Mouse (Mus musculus) urinary bladder, postnatal 10 days (tissue): ENCODE data around the gene Gm42669.

Experiments
- DNase-seq: peaks from one replicate; pipeline ENCODE4 v3.0.0; 2022; ENCODE audit warnings: low spot score

Gm42669 gene

DNA sequence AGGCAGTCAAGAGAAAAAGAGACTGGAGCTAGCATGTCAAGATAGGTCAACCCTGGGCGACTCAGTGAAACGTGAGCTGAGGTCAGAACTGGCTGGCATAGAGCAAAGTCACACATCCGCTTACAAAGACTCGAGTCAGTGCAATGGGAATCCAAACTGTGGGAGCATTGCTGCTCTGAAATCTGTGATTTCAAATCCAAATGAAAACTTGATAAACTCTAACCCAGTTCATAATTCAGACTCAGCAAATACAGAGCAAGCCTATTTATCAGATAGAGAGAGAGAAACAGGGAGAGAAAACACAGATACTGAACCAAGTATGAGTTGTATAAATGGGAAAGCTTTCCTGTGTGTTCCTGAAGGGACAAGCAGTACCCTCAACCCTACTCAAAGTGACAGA lies at the start of gene Gm42669:
Gene Gm42669, plus strand, starts transcription at position 301 of the 400 bp plus-strand sequence.
- no peak for DNase-seq

- DNase-seq = no peak
Measured at GRCm38 (mm10) chr5:107462147-107463076, 45.0 kb upstream of the Gm42669 start.

DNA sequence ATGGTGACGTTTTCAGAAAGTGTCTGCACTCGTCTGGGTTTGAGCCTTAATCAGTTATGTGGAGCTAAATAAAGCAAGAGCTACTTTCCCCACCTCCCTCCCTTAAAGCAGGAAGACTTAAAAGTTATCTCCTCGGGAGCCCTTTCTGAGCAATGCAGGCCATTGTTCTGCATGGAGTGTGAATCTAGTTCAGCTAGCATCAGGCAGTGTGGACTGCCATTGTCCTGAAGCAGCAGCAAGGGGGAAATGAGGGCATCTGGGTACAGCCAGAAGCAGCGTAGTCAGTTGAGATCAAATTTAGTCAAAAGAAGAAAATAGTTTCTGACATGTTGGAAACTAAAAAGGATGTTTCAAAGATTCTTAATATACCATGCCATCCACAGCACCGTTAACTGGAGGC lies 40.9 kb upstream of the Gm42669 start:
- no peak for DNase-seq

GRCm38 (mm10) chr5:107467098-107467497 lies 40.3 kb upstream of the Gm42669 start:
- no peak for DNase-seq

DNA sequence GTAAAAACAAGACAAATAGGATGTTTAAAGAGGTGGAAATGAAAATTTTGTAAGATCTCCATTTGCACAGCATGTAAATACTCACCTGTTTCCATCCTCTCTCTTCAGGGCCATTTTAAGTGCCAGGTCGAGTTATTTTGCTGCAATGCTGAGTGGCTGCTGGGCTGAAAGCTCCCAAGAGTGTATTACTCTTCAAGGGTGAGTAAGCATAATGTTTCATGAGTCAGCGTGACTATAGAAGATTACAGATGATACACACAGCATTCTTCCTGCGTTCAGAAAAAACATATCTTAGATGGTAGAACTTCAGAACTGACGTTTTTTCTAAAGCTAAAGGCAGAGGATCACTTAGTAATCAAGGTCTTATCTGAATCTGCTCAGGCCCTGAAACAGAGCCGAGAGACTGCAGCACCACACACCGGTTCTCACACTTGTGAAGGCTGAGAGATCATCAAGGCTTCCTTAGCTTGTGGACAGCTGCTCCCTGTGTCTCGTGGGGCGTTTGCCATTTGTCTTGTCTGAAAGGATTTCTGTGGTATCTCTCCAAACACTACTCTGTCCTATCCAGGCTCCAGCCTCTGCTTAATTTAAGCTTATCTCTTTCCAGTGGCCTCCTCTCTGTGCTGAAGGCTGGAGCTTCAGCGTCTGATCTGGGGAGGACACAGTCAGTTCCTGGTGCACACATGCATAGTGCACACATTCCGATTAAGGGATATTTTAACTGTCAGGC lies 36.7 kb upstream of the Gm42669 start:
- DNase-seq = no peak

- no peak for DNase-seq
Measured at GRCm38 (mm10) chr5:107480194-107480593, 27.2 kb upstream of the Gm42669 start.

DNA sequence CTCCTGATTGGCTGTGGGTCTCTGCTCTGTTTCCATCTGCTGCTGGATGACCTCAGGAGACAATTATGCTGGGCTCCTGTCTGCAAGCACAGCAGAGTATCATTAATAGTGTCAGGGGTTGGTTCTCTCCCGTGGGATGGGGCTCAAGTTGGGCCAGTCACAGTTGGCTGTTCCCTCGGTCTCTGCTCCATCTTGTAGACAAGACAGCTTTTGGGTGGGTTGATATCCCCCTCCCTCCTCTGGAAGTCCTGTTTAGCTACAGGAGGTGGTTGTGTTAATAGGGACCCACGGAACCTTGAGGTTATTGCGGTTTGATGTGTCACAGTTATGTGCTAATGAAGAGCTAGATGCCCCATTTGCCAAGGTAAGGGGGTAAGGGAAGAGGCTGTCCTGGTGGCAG lies 18.4 kb upstream of the Gm42669 start:
- DNase-seq = no peak

DNA sequence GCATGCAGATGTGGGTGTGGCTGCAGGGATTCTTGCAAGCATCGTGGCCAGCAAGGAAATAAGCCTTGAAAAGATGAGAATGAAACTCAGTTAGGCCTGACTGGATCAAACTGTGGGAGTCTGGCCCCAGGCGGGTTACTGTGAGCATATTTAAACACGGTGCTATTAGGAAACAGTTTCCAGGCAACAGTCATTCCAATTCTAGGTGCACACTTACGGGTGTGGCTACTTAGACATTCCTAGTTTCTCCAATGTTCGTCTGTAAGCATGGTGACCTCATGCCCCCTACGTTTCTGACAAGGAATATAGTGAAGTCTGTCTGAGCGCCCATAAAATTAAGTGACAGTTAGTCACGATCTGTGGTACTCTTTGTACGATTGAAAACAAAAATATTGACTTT lies 16.4 kb upstream of the Gm42669 start:
- DNase-seq = no peak

GRCm38 (mm10) chr5:107492471-107492870 lies 14.9 kb upstream of the Gm42669 start:
- DNase-seq = no peak

DNA sequence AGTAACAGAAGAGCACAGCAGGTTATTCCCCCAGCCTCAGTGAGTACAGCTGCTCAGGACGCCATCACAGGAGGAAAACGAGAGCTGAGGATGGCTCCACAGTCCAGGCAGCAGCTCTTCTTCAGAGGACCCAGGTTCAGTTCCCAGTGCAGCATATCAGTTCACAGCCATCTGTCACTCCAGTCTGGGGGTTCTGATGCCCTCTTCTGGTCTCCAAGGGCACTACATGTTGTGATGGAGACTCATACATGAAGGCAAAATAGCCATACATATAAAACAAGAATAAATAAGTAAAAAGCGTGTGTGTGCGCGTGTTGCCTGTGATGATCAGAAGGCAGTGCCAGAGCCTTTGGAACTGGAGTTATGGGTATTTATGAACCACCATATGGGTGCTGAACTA lies 12.7 kb upstream of the Gm42669 start:
- DNase-seq = no peak

- no peak for DNase-seq
Measured at GRCm38 (mm10) chr5:107496047-107496446, 11.4 kb upstream of the Gm42669 start.

DNA sequence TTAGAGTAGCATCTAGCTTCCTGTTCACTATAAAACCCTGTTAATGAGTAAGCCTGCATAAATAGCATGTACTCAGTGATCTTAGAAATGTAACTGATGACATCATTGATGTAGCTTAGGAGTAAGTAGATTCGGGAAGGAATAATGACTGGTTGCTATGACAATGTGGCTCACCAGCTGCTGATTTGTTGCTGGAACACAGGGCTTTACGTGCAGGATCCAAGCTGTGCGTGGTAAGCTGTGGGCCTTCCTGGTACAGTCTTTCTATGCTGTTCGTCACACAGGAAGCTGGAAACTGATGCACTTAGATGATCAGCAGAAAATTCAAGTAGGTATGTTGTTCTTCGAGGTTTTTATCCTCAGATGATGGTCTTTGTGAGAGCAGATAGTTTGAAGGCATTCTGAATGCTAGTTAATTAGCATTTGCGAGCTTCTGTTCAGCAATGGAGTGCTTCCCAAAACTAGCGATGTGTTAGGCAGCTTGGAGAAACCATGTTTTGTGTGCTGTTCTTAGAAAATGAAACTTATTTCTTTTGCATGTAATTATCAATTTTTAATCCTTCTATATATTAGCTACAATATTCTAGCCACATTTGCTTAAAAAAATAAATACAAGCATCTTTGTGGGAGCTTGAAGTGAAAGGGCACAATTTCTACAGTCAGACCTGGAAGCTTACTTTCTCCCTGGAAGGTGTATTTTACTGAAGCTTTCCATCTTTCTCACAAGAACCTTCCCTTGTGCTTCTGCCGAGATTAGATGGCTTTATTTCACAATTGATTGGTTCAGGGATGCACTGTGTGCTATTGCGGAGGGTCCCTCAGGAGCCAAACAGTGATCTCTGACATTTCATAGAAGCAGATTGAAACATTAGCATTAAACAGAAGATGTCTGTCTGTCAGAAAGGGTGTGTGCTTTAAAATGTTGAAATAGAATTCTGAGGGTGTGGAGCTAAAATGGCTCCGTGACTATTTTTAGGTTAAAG lies 9.6 kb upstream of the Gm42669 start:
- no peak for DNase-seq

- DNase-seq = no peak
Measured at GRCm38 (mm10) chr5:107498806-107499310, 8.6 kb upstream of the Gm42669 start.

DNA sequence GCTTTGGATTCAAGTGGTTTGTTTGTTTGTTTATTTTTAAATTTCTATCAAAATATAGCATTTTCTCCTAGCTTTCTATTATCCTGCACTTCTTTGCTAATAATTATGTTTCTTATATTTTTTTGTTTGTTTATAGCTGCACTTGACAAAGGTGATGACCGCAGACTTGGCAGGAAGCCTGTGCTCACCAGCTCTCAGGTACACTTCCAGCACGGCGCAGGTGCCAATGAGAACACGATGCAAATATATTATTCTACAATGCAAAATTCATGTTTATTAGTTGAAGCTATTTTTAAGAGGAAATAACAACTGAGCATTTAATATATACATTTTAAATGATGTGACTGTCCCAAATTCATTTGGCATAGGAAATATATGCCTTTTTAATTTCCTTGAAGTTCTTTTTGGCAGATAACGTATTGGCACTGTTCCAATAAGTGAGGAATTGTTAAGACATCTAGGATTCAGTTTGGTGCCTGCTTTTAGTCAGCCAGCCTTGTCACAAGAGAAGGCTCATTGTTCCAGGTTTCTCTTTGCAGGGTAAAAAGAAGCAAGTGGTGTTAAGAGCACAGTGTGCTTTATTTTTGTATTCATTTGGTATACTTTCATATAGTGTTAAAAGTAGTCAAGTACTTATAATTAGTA lies 7.4 kb upstream of the Gm42669 start:
- no peak for DNase-seq

GRCm38 (mm10) chr5:107500741-107501140 lies 6.7 kb upstream of the Gm42669 start:
- no peak for DNase-seq

DNA sequence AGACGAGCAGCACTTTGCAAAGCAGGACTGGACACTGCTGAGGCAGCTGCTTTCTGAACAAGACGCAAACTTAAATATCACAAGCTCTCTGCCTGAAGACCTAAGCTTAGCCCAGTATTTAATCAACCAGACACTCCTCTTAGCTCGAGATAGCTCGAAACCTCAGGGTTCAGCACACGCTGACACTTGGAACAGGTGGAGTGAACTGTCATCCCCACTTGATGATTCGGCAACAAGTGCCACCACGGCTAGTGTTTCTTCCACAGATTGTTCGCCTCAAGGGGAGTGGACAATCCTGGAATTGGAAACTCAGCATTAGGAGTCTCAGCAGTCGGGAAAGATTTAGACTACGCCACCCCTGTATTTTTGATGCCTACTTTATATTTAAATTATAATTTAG lies 3.1 kb downstream of the Gm42669 start:
- DNase-seq = no peak

GRCm38 (mm10) chr5:107511326-107511725 lies 3.9 kb downstream of the Gm42669 start:
- DNase-seq = no peak

- no peak for DNase-seq
Measured at GRCm38 (mm10) chr5:107513583-107513982, 6.2 kb downstream of the Gm42669 start.

DNA sequence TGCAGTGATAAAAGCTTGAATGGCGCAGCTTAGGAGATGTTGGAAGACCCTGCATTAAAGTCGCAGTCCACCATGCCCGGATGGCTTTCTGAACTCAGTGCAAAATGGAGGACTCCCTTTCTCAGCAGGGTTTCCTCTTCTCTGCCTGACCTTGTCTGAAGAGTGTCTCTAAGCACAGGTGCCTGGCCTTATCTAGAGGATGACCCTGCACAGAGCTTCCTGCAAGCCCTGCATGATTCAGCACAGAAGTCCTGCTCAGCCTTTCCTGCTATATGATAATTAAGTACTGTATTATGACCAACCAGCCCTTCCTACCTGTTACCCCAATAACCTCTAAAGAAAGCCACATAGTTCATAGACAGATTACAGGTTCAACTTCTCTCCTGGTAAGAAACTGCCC lies 8.0 kb downstream of the Gm42669 start:
- no peak for DNase-seq

DNA sequence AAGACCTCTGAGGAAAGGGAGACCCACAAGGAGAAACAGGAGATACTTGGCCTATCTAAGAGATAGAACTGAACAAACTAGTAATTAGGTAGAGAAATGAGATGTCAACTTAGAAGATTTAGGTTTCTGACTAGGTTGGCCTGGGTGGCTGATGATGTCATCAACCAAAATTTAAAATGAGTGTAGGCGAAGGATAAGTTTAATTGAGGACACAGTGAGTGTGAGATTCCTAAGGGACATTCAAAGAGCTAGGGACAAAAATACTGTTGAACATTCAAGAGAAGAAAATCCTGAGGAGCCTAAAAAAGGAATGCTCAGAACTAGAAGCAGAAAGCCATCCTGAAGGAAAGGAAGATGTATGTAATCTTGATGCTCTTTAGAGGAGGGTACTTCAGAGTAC lies 8.7 kb downstream of the Gm42669 start:
- no peak for DNase-seq

- DNase-seq = no peak
Measured at GRCm38 (mm10) chr5:107518602-107519001, 11.2 kb downstream of the Gm42669 start.
